Mouse (Mus musculus) megakaryocyte-erythroid progenitor cell, adult 5-6 weeks (primary cell): ENCODE measurements around the gene Pbx1. TPM values are rescaled to one million over a fixed set of nuclear protein-coding genes. Genes with fewer than 3 reads are reported as not detected.

Source experiments
- ATAC-seq: replicated peaks from 2 replicates; pipeline ENCODE4 v1.8.0; 2016; ENCODE audit warnings: mild to moderate bottlenecking, inconsistent platforms; ENCODE audit not compliant: severe bottlenecking, poor library complexity, low FRiP score, low TSS enrichment
- total RNA-seq, 2 experiments: library from RNA; stranded (forward) in 1 of 2; stranded (reverse) in 1 of 2; fragments of 200-1000, 215-1000 nt in 1 of 2; fragments of >200 nt in 1 of 2; fragmentation: Nextera tagmentation in 1 of 2; gene quantifications; 2 replicates each; pipeline ENCODE4 v1.2.3; 2014 to 2017

Pbx1 gene
- total RNA-seq, 2 experiments from 2014 or later: 6.9 to 11.0 TPM

DNA sequence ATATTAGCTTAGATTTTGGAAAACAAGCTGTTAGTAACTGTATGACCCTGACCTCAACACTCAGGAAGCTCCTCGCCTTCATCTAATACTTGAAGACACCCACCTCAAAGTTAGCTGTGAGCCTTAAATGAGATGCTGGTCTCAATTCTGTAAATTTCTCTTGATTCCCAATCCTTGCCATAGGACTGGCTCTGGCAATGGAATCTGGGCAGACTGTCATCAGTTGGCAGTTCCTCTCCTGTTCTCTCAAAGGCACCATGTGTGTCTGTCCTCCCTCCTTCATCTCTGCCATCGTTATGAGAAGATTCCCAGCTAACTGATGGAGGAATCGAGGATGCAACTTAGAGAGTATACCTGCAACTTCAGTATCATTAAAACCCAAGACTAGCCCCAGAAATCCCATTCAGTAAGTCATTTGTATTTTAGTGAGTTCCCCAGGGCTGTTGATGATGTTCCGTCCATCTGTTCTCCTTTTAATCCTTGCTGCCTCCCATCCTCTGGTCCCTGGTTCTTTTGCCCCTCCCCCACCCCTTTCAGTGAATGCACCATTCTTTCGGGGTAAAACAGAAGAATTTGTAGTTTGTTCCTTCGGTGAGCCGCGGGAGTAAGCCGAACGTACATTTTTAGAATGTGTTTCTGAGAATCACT is 353.2 kb downstream of the Pbx1 start:
- ATAC-seq: no peak

DNA sequence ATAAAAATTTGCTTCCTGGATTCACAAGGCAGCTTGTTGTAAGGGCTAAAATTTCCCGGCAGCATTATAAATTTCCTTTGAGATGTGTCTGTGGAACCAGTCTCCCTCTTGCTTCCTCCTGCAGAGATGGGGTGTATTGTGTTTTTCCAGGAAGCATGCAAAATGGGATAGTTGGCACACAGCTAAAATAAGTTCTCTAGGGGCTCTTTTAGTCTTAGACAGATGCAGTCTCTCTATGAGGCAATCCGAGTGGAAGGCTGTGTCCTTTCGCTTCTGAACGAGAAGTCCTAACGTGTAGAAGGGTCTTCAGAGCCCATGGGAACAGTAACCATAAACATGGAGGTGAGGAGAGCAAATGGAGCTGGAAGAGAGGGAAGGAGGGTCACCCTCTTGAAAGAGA is 360.1 kb downstream of the Pbx1 start:
- ATAC-seq: no peak

GRCm38 (mm10) chr1:168070273-168070910 is 361.7 kb downstream of the Pbx1 start:
- no peak for ATAC-seq

DNA sequence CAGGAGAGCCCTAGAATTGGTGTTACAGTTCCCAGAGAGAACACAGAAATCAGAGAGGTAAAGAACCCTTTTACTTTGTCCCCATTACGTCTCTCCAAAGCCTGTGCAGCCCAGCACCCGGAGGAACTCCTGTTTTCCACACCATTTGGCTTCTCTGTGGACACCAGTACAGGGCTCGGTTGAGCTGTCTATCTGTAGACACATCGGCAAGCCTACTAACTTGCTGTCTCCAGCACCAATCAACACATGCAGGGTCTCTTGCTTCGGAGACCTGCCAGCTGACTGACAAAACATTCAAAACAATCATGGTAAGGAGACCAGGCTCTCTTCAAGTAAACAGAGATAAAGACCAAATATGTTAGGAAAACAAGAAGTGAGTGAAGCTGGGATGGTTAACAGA is 362.3 kb downstream of the Pbx1 start:
- ATAC-seq: no peak
